Mouse (Mus musculus) midbrain, postnatal 0 days (tissue): ENCODE measurements around the gene Tmtc2. TPM values are rescaled to one million over a fixed set of nuclear protein-coding genes. Genes with fewer than 3 reads are reported as not detected.

Source experiments
- ATAC-seq: fragments of 200-750 bp; cut with Nextera tagmentation; 2 replicates; pipeline ENCODE4 v1.8.0; 2017; ENCODE audit warnings: moderate number of reproducible peaks, mild to moderate bottlenecking, moderate TSS enrichment, moderate library complexity; ENCODE audit not compliant: low FRiP score
- DNase-seq: peaks from one replicate; pipeline ENCODE4 v3.0.0-alpha.2; 2015; ENCODE audit warnings: low spot score
- H3K27ac ChIP-seq: fragments of 300-500 bp; sonication (generic); 2 replicates; pipeline ENCODE4 v1.5.1; 2014; ENCODE audit warnings: low read depth, mild to moderate bottlenecking, low read length, mixed read lengths
- H3K27me3 ChIP-seq: fragments of 300-500 bp; sonication (generic); 2 replicates; pipeline ENCODE4 v1.6.1; 2014; ENCODE audit warnings: low read length, control low read depth, mixed read lengths; ENCODE audit not compliant: insufficient read depth
- H3K36me3 ChIP-seq: fragments of 300-500 bp; sonication (generic); 2 replicates; pipeline ENCODE4 v1.6.1; 2014; ENCODE audit warnings: low read length, control low read depth, mixed read lengths; ENCODE audit not compliant: insufficient read depth
- H3K4me1 ChIP-seq: fragments of 300-500 bp; sonication (generic); 2 replicates; pipeline ENCODE4 v1.6.1; 2014; ENCODE audit warnings: mild to moderate bottlenecking, control low read depth, antibody characterized with exemption, low read length, mixed read lengths; ENCODE audit not compliant: insufficient read depth
- H3K4me2 ChIP-seq: fragments of 300-500 bp; sonication (generic); 2 replicates; pipeline ENCODE4 v1.6.1; 2014; ENCODE audit warnings: low read depth, mild to moderate bottlenecking, low read length, mixed read lengths; ENCODE audit not compliant: poor library complexity, severe bottlenecking
- H3K4me3 ChIP-seq: fragments of 300-500 bp; sonication (generic); 2 replicates; pipeline ENCODE4 v1.5.1; 2014; ENCODE audit warnings: low read depth, mild to moderate bottlenecking, low read length, moderate library complexity
- H3K9ac ChIP-seq: fragments of 300-500 bp; sonication (generic); replicated peaks from 2 replicates; pipeline ENCODE4 v1.6.1; 2014; ENCODE audit warnings: mild to moderate bottlenecking, low read length, moderate library complexity, mixed read lengths; ENCODE audit not compliant: poor library complexity, severe bottlenecking
- H3K9me3 ChIP-seq: fragments of 300-500 bp; sonication (generic); 2 replicates; pipeline ENCODE4 v1.6.1; 2016; ENCODE audit warnings: low read length, control low read depth
- CTCF ChIP-seq: IDR thresholded peaks from 2 replicates; pipeline ENCODE4 v1.5.1; 2016; ENCODE audit warnings: antibody characterized with exemption, mild to moderate bottlenecking
- WGBS: fragments of 180-500 bp; shearing (Covaris S2); extraction: QIAGEN DNeasy Blood & Tissue Kit; methylation state at CpG from one replicate; pipeline ENCODE4 v1.1.7; 2014; 5-methylcytosine and 5-hydroxymethylcytosine counted together
- polyA plus RNA-seq: library from polyadenylated mRNA; unstranded; fragments of >200 nt; fragmentation: Nextera tagmentation; extraction: Ambion mirVana; gene quantifications from 2 replicates; pipeline ENCODE4 v1.2.1, GENCODE M21; 2015
- total RNA-seq: library from RNA; depleted of rRNA; stranded (reverse); fragments of >200 nt; gene quantifications from 2 replicates; pipeline ENCODE4 v1.2.3, GENCODE M21; 2014; rRNA removed

Gene Tmtc2
- total RNA-seq (12.9 and 14.6 TPM in 2 replicates), polyA plus RNA-seq (4.1 and 5.3 TPM in 2 replicates)

DNA sequence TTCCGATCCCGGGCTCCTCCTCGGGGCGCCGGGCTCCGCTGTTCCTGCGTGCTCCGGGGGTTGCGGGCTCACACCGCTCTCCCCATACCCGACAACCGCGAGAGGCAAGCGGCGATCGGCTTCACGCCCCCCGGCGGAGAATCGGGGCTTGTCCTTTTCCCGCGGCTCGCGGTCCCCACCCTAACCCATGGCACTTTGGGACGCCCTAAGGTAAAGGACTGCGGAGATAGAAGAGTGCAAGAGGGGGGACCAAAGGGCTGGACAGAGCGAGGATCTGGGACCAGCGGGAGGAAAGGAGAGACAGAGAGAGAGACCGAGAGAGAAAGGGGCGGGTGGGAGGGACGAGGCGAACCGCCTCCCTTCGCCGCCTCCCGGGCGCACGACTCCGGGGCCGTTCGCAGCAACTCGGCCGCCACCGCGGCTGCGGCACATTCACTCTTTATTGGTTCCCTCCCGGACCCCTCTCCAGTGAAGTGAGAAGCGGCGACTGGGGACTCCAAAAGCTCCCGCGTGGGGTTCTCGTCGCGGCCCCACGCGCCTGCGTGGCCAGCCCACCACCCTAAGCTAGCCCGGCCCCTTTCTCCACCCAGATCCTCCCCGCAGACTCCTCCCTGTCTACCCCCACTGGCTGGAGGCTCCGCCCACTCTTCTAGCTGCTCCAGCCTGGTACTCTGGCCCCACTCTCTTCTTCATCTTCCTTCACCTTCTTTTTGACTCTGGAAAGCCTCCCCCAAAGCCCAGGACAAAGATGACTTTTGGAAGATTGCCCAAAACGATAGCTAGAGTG lies at the start of gene Tmtc2:
Tmtc2 (minus strand) TSS at position 544 of the 787 bp plus-strand sequence.
- peaks cover 7% of the 10 kb centered on the region; the same call in 1 of the 2 replicates for H3K4me1 ChIP-seq
- no peaks in the 10 kb centered on the region for H3K9me3 ChIP-seq
- H3K4me3 ChIP-seq, result peak within 1 kb of the TSS; percentile 86
- WGBS, result under 1% methylated on average over 57 of the region's 61 CpGs
- peak; percentile 57 for TF ChIP-seq CTCF
- DNase-seq, result peak; percentile 94
- peak; percentile 95 for ATAC-seq
- no peaks in the 10 kb centered on the region for H3K36me3 ChIP-seq
- peak within 1 kb of the TSS; percentile 79 for H3K27ac ChIP-seq
- no peaks in the 10 kb centered on the region for H3K27me3 ChIP-seq
- peak within 1 kb of the TSS; percentile 79 for H3K9ac ChIP-seq
- H3K4me2 ChIP-seq, result peak within 1 kb of the TSS; percentile 81

DNA sequence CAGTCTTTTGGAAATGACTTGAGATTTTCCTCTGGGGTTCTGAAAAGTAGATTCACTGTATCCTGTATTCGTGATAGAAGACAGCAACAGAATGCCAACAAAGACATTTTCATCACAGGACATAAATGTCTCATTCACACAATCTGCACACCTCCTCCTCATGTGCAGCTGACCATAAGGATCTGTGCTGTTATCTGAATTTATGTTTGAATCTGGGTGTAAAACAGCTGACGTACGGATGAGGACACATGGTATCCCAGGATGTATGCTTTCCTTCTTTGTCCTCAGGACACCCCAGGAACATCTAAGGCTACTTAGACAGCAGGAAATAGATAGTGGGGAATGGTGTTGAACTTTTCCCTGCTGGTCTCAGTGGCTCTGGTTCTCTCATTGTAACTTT lies 37.9 kb upstream of the Tmtc2 start:
- ATAC-seq (no peak), DNase-seq (no peak)
- no peaks in the 10 kb centered on the region for H3K4me1 ChIP-seq
- H3K4me3 ChIP-seq, result no peak overlapping the region
- H3K36me3 ChIP-seq, result no peaks in the 10 kb centered on the region
- no peaks in the 10 kb centered on the region for H3K27me3 ChIP-seq
- no peak overlapping the region for H3K4me2 ChIP-seq
- no peak overlapping the region for H3K27ac ChIP-seq
- H3K9ac ChIP-seq, result no peak overlapping the region
- 86% methylated on average over 3 of the region's 3 CpGs for whole genome bisulfite sequencing
- H3K9me3 ChIP-seq, result no peaks in the 10 kb centered on the region
- no peak for TF ChIP-seq CTCF

DNA sequence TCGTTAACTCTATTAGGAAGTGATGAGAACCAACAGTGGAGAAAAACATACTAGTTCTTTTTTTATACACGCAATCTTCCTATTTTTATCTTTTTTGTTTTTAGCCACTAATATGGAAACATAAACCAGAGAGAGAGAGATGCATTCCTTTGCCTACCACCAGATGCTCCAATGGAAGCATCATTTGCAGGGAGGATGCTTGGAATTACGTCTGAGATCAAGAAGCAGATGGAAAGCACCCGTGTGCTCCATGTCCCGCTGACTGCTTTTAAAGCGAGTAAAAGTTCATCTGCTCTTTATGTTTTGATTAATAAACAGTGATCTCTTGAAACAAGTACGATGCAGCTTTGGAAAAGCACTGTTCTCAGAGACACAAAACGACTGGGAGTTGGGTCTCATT lies 24.6 kb upstream of the Tmtc2 start:
- no peaks in the 10 kb centered on the region for H3K36me3 ChIP-seq
- no peaks in the 10 kb centered on the region for H3K27me3 ChIP-seq
- WGBS, result 88% methylated on average over 8 of the region's 8 CpGs
- H3K4me2 ChIP-seq, result no peak overlapping the region
- H3K4me1 ChIP-seq, result no peaks in the 10 kb centered on the region
- H3K27ac ChIP-seq, result no peak overlapping the region
- no peak overlapping the region for H3K9ac ChIP-seq
- no peak for DNase-seq
- H3K9me3 ChIP-seq, result no peaks in the 10 kb centered on the region
- H3K4me3 ChIP-seq, result no peak overlapping the region
- no peak for ATAC-seq
- TF ChIP-seq CTCF, result no peak

DNA sequence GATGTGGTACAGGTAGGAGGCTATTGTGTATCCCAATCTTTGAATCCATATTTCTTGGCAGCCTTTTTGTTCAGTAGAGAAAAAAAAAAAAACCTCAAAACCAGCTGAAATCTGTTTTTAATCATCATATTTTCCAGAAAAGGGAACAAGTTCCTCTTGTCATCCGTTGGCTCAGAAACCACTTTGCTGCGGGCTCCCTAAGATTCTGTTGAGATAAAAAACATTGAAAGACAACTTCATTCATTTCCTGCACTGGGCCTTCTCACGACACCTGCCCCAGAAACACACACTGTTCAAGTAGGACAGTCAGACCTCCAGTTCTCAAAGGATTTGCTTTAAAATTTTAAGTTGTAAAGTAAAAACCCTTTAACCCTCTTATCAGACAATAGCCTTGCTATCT lies 23.0 kb upstream of the Tmtc2 start:
- WGBS, result 85% methylated on average over 3 of the region's 3 CpGs
- Histone ChIP-seq H3K27me3 (no peaks in the 10 kb centered on the region), H3K27ac (no peak overlapping the region), H3K9ac (no peak overlapping the region), H3K4me3 (no peak overlapping the region), H3K4me2 (no peak overlapping the region), H3K36me3 (no peaks in the 10 kb centered on the region), H3K9me3 (no peaks in the 10 kb centered on the region), H3K4me1 (no peaks in the 10 kb centered on the region)
- no peak for TF ChIP-seq CTCF
- DNase-seq (no peak), ATAC-seq (no peak)

DNA sequence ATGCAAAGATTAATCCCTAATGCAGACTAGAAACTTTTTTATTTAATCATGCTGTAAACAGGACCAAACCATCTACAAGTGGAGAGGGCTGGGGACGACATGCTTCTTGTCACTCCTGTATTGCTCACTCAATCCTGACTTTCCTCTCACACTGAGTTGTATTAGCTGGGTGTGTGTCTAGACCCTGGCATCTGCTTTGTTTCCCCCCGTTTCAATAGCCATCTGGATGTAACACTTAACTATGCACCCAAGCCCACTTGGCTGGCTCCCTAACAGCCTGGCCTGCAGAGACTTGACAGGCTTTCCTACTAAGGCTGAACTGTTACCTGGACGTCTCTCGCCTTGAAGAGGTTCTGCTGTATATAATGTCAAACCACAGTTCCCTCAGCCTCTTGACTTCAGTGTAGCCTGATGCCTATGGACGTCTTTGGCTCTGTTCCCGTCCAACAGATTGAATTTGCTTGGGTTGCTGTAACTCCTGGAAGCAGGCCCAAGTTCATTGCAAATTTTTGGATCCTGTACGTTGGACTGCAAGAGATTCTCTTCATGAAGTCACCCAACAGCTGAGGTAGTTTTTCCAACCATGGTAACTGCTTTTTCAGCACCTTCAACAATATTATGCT lies 21.3 kb upstream of the Tmtc2 start:
- H3K4me1 ChIP-seq, result no peaks in the 10 kb centered on the region
- 85% methylated on average over 7 of the region's 7 CpGs for WGBS
- no peaks in the 10 kb centered on the region for H3K27me3 ChIP-seq
- TF ChIP-seq CTCF, result no peak
- H3K27ac ChIP-seq, result no peak overlapping the region
- no peaks in the 10 kb centered on the region for H3K36me3 ChIP-seq
- ATAC-seq (no peak; the same call in 1 of the 2 replicates), DNase-seq (peak; percentile 73)
- no peaks in the 10 kb centered on the region for H3K9me3 ChIP-seq
- no peak overlapping the region for H3K9ac ChIP-seq
- no peak overlapping the region for H3K4me2 ChIP-seq
- no peak overlapping the region for H3K4me3 ChIP-seq

DNA sequence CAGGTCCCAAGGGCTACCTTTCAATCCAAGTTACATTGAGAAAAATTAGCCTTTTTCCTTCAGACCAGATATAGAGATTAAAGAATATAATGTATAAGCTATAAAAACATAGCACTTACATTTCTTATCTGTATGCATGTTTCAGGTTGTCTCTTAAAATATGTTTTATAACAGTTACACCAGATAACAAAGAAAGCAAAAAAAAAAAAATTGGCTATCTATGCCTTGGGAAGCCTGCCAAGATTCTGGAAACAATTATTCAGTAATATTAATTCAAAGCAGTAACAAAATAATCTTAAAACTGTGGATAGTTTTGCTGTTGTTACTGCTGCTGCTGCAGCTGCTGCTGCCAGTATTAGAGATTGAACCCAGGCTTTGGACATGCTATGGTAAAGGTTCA lies 13.9 kb upstream of the Tmtc2 start:
- Histone ChIP-seq H3K4me1 (no peaks in the 10 kb centered on the region), H3K27me3 (no peaks in the 10 kb centered on the region), H3K36me3 (no peaks in the 10 kb centered on the region), H3K9ac (no peak overlapping the region), H3K4me2 (no peak overlapping the region), H3K4me3 (no peak overlapping the region), H3K27ac (no peak overlapping the region), H3K9me3 (no peaks in the 10 kb centered on the region)
- ATAC-seq (no peak), DNase-seq (no peak)
- no peak for TF ChIP-seq CTCF
